Mouse (Mus musculus) adrenal gland, postnatal 4 days (tissue): ENCODE measurements around the gene Hdac6. TPM values are rescaled to one million over a fixed set of nuclear protein-coding genes. Genes with fewer than 3 reads are reported as not detected.
A peak's percentile ranks its signal among the peaks of the same experiment; 100 is the strongest.

Experiments used
- DNase-seq, 2 experiments: peaks; one replicate each; pipeline ENCODE4 v3.0.0; 2021 to 2022; ENCODE audit warnings: low spot score in 2 of 2, mixed read lengths in 2 of 2
- long read RNA-seq, 2 experiments: library from polyadenylated mRNA; stranded (forward); transcript quantifications; one replicate each; pipeline ENCODE4 v2.0.0; 2021
- total RNA-seq, 2 experiments: library from RNA; stranded (reverse); gene quantifications; 2 replicates each; pipeline ENCODE4 v1.2.3; 2021

Hdac6 gene
- total RNA-seq: 10 to 100 TPM; 29.9 to 38.9 TPM
- long read RNA-seq, experiment 1, full-length matches to known transcripts: 17 of 25 reads
- long read RNA-seq, experiment 1, partial matches to known transcripts: 6 of 25 reads
- long read RNA-seq, experiment 1, other reads (novel, unspliced or antisense): 2 of 25 reads
- long read RNA-seq, experiment 2, full-length matches to known transcripts: 20 of 38 reads
- long read RNA-seq, experiment 2, partial matches to known transcripts: 13 of 38 reads
- long read RNA-seq, experiment 2, other reads (novel, unspliced or antisense): 5 of 38 reads

- DNase-seq: no peak
Observed at GRCm38 (mm10) chrX:7947108-7947899, at the start of gene Hdac6. Gene Hdac6 (minus strand): TSS chrX:7947889.

GRCm38 (mm10) chrX:7993068-7993735, 45.5 kb upstream of the Hdac6 start:
- no peak for DNase-seq

- no peak for DNase-seq
Observed at GRCm38 (mm10) chrX:7992379-7993067, 44.8 kb upstream of the Hdac6 start.

GRCm38 (mm10) chrX:7981368-7981767, 33.7 kb upstream of the Hdac6 start:
- no peak for DNase-seq

- no peak for DNase-seq
Observed at GRCm38 (mm10) chrX:7977892-7978291, 30.2 kb upstream of the Hdac6 start, which contains the start of gene Gata1. Gene Gata1 (minus strand): TSS chrX:7978071.

- DNase-seq: no peak
Observed at GRCm38 (mm10) chrX:7971292-7971691, 23.6 kb upstream of the Hdac6 start.

GRCm38 (mm10) chrX:7968899-7969298, 21.2 kb upstream of the Hdac6 start:
- no peak for DNase-seq

- no peak for DNase-seq
Observed at GRCm38 (mm10) chrX:7968226-7968625, 20.5 kb upstream of the Hdac6 start.

- DNase-seq: no peak
Observed at GRCm38 (mm10) chrX:7967596-7968201, 20.0 kb upstream of the Hdac6 start.

GRCm38 (mm10) chrX:7966161-7966560, 18.5 kb upstream of the Hdac6 start:
- DNase-seq: no peak

- DNase-seq: no peak
Observed at GRCm38 (mm10) chrX:7963829-7964626, 16.3 kb upstream of the Hdac6 start.

GRCm38 (mm10) chrX:7958868-7959267, 11.2 kb upstream of the Hdac6 start:
- no peak for DNase-seq

- no peak for DNase-seq
Observed at GRCm38 (mm10) chrX:7950091-7950490, 2.4 kb upstream of the Hdac6 start.

- DNase-seq: peak; percentile 53 to 79
Observed at GRCm38 (mm10) chrX:7947900-7948492, 307 bp upstream of the Hdac6 start.

- DNase-seq: no peak
Observed at GRCm38 (mm10) chrX:7945618-7946017, 2.1 kb downstream of the Hdac6 start.

- no peak for DNase-seq
Observed at GRCm38 (mm10) chrX:7937667-7938066, 10.0 kb downstream of the Hdac6 start.

GRCm38 (mm10) chrX:7936874-7937273, 10.8 kb downstream of the Hdac6 start:
- DNase-seq: no peak

GRCm38 (mm10) chrX:7928270-7928790, 19.4 kb downstream of the Hdac6 start, which contains the start of gene Eras:
Gene Eras (minus strand): TSS chrX:7928607.
- DNase-seq: no peak

- no peak for DNase-seq
Observed at GRCm38 (mm10) chrX:7927116-7927515, 20.6 kb downstream of the Hdac6 start.
